Mouse (Mus musculus) midbrain, embryonic 10.5 days (tissue): ENCODE measurements around the gene Ism1. TPM values are rescaled to one million over a fixed set of nuclear protein-coding genes. Genes with fewer than 3 reads are reported as not detected.

Experiments used
- DNase-seq: peaks from one replicate; pipeline ENCODE4 v3.0.0-alpha.2; 2017; ENCODE audit warnings: low spot score
- H3K27ac ChIP-seq: fragments of 300-500 bp; sonication (generic); replicated peaks from 2 replicates; pipeline ENCODE4 v1.5.1; 2016; ENCODE audit warnings: mild to moderate bottlenecking
- H3K27me3 ChIP-seq: fragments of 300-500 bp; sonication (generic); 2 replicates; pipeline ENCODE4 v1.6.1; 2016; ENCODE audit warnings: low read depth, mild to moderate bottlenecking; ENCODE audit not compliant: poor library complexity, severe bottlenecking
- H3K36me3 ChIP-seq: fragments of 300-500 bp; sonication (generic); 2 replicates; pipeline ENCODE4 v1.6.1; 2016; ENCODE audit warnings: mild to moderate bottlenecking, moderate library complexity
- H3K4me1 ChIP-seq: fragments of 300-500 bp; sonication (generic); 2 replicates; pipeline ENCODE4 v1.6.1; 2016
- H3K4me3 ChIP-seq: fragments of 300-500 bp; sonication (generic); 2 replicates; pipeline ENCODE4 v1.5.1; 2016; ENCODE audit warnings: mild to moderate bottlenecking, moderate library complexity
- H3K9me3 ChIP-seq: fragments of 300-500 bp; sonication (generic); replicated peaks from 2 replicates; pipeline ENCODE4 v1.6.1; 2016; ENCODE audit warnings: mild to moderate bottlenecking
- WGBS: fragments of 180-500 bp; shearing (Covaris S2); methylation state at CpG from one replicate; pipeline ENCODE4 v1.1.7; 2016; 5-methylcytosine and 5-hydroxymethylcytosine counted together
- polyA plus RNA-seq: library from polyadenylated mRNA; unstranded; fragments of >200 nt; fragmentation: Nextera tagmentation; extraction: Ambion mirVana; gene quantifications from 2 replicates; pipeline ENCODE4 v1.2.1, GENCODE M21; 2016

The Ism1 gene
- polyA plus RNA-seq, 1 experiment from 2014 or later = 0.85 TPM

DNA sequence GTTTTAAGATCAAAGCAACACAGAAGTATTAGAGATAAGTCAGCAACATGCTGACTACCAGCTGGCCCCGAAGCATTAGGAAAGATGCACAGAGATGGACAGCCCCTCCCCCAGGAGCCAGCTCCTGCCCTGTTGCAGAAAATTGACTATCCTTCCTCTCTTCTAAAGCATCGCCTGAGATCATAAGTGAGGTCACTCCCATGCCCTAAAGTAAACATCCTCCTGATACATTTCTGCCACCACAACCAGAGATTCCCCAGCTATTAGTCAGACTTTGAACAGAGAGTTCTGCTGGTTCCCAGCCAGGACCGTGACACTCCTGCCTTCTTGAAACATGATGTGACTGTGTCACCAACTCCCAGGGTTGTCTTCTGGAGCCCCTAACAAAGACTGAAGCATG lies 45.3 kb downstream of the Ism1 start:
- 66% methylated on average over 3 of the region's 3 CpGs for WGBS
- peaks cover 8% of the 10 kb centered on the region for H3K4me1 ChIP-seq
- H3K27ac ChIP-seq = no peak overlapping the region
- H3K27me3 ChIP-seq = no peaks in the 10 kb centered on the region
- H3K4me3 ChIP-seq = no peak overlapping the region
- no peaks in the 10 kb centered on the region for H3K36me3 ChIP-seq
- no peaks in the 10 kb centered on the region for H3K9me3 ChIP-seq
- no peak for DNase-seq

DNA sequence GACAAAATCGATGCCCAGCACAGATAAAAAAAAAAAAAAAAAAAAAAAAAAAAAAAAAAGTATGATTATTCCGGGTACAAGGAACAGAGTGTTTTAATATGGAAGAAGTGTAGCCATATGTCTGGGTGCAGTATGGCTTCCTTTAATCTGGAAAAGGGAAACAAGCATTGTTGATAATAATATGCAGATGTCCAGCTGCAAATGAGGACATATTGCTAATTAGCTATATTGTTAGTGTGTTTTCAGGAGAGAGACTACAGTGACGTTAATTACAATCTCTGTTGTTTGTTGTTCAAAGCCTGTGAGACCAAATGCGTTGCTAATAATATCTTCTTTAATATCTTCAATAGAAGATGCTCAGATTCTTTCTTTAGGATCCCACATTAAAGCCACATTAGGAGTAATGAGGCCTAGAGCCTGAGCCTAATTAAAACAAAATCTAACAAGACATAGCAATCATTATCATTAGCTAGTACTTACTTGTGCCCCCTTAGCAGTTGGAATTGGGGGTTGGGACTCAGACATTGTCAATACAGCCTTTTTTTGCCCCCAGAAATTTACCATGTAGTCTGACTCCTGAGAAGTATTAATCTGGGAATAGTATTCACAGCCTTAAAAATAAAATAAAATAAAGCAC lies 46.3 kb downstream of the Ism1 start:
- no peak overlapping the region for H3K4me3 ChIP-seq
- no peaks in the 10 kb centered on the region for H3K27me3 ChIP-seq
- peaks cover 8% of the 10 kb centered on the region for H3K4me1 ChIP-seq
- H3K27ac ChIP-seq = no peak overlapping the region
- WGBS = 87% methylated on average over 4 of the region's 4 CpGs
- DNase-seq = no peak
- no peaks in the 10 kb centered on the region for H3K9me3 ChIP-seq
- no peaks in the 10 kb centered on the region for H3K36me3 ChIP-seq

GRCm38 (mm10) chr2:139725328-139725727 lies 47.4 kb downstream of the Ism1 start:
- no peak for DNase-seq
- Histone ChIP-seq H3K9me3 (no peaks in the 10 kb centered on the region), H3K27me3 (no peaks in the 10 kb centered on the region)

GRCm38 (mm10) chr2:139728060-139728459 lies 50.1 kb downstream of the Ism1 start:
- Histone ChIP-seq H3K4me3 (no peak overlapping the region), H3K36me3 (no peaks in the 10 kb centered on the region), H3K27ac (no peak overlapping the region), H3K4me1 (peaks cover 8% of the 10 kb centered on the region), H3K27me3 (no peaks in the 10 kb centered on the region), H3K9me3 (no peaks in the 10 kb centered on the region)
- WGBS = 83% methylated on average over 2 of the region's 2 CpGs
- no peak for DNase-seq

More at GRCm38 (mm10) chr2:139725328-139725727, 47.4 kb downstream of the Ism1 start:
- Histone ChIP-seq H3K4me3 (no peak overlapping the region), H3K36me3 (no peaks in the 10 kb centered on the region), H3K4me1 (peaks cover 8% of the 10 kb centered on the region), H3K27ac (no peak overlapping the region)
- WGBS = 84% methylated on average over 3 of the region's 3 CpGs

- no peaks in the 10 kb centered on the region for H3K9me3 ChIP-seq
- H3K4me1 ChIP-seq = no peaks in the 10 kb centered on the region
- no peaks in the 10 kb centered on the region for H3K27me3 ChIP-seq
- H3K4me3 ChIP-seq = no peak overlapping the region
- 77% methylated on average over 5 of the region's 5 CpGs for WGBS
- no peaks in the 10 kb centered on the region for H3K36me3 ChIP-seq
- no peak overlapping the region for H3K27ac ChIP-seq
- DNase-seq = no peak
Observed at GRCm38 (mm10) chr2:139729377-139729776, 51.4 kb downstream of the Ism1 start.

DNA sequence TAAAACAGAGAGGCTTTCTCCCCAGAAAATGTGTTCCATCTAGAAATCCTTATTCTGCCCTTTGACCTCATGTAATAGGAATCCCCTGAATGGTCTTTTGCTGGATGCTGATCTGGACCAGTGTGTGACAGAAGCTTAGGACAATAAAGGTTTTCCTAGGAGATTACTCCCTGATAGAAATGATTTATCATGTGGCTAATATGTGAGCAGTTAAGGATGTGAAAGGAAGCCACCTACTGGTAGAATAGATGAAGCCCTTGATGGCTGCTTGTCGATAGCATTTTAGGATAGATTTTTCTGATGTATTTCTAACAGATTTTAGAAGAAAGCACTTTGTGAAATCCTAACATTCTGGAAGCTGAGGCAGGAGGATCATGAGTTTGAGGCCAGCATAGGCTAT lies 64.4 kb downstream of the Ism1 start:
- WGBS = 81% methylated on average over 1 of the region's 1 CpGs
- Histone ChIP-seq H3K9me3 (no peaks in the 10 kb centered on the region), H3K27me3 (no peaks in the 10 kb centered on the region), H3K4me3 (no peak overlapping the region), H3K27ac (no peak overlapping the region), H3K36me3 (no peaks in the 10 kb centered on the region), H3K4me1 (peaks cover 16% of the 10 kb centered on the region)
- no peak for DNase-seq

DNA sequence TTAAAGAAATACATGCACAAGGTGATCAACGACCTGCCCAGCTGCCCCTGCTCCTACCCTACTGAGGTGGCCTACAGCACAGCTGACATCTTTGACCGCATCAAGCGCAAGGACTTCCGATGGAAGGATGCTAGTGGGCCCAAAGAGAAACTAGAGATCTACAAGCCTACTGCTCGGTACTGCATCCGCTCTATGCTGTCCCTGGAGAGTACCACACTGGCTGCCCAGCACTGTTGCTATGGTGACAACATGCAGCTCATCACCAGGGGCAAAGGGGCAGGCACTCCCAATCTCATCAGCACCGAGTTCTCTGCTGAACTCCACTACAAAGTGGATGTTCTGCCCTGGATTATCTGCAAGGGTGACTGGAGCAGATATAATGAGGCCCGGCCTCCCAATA lies 79.0 kb downstream of the Ism1 start:
- Histone ChIP-seq H3K36me3 (no peaks in the 10 kb centered on the region), H3K9me3 (no peaks in the 10 kb centered on the region), H3K27me3 (no peaks in the 10 kb centered on the region), H3K4me1 (peaks cover 7% of the 10 kb centered on the region), H3K27ac (no peak overlapping the region), H3K4me3 (no peak overlapping the region)
- DNase-seq = peak; percentile 27
- 74% methylated on average over 8 of the region's 8 CpGs for WGBS

- peaks cover 7% of the 10 kb centered on the region for H3K4me1 ChIP-seq
- no peak for DNase-seq
- H3K27me3 ChIP-seq = no peaks in the 10 kb centered on the region
- no peaks in the 10 kb centered on the region for H3K9me3 ChIP-seq
- H3K4me3 ChIP-seq = no peak overlapping the region
- H3K27ac ChIP-seq = no peak overlapping the region
- no peaks in the 10 kb centered on the region for H3K36me3 ChIP-seq
- 97% methylated on average over 1 of the region's 1 CpGs for WGBS
Observed at GRCm38 (mm10) chr2:139757456-139757855, 79.5 kb downstream of the Ism1 start.

- H3K27ac ChIP-seq = no peak overlapping the region
- no peaks in the 10 kb centered on the region for H3K9me3 ChIP-seq
- no peaks in the 10 kb centered on the region for H3K36me3 ChIP-seq
- no peaks in the 10 kb centered on the region for H3K4me1 ChIP-seq
- 80% methylated on average over 5 of the region's 5 CpGs for WGBS
- H3K27me3 ChIP-seq = no peaks in the 10 kb centered on the region
- no peak overlapping the region for H3K4me3 ChIP-seq
- DNase-seq = no peak
Observed at GRCm38 (mm10) chr2:139764355-139764754, 86.4 kb downstream of the Ism1 start.

- no peak overlapping the region for H3K4me3 ChIP-seq
- DNase-seq = no peak
- peaks cover 5% of the 10 kb centered on the region; the same call in 1 of the 2 replicates for H3K4me1 ChIP-seq
- no peaks in the 10 kb centered on the region for H3K36me3 ChIP-seq
- H3K9me3 ChIP-seq = no peaks in the 10 kb centered on the region
- H3K27me3 ChIP-seq = no peaks in the 10 kb centered on the region
- H3K27ac ChIP-seq = no peak overlapping the region
- WGBS = 85% methylated on average over 8 of the region's 8 CpGs
Observed at GRCm38 (mm10) chr2:139774949-139775570, 97.1 kb downstream of the Ism1 start.

- Histone ChIP-seq H3K36me3 (no peaks in the 10 kb centered on the region), H3K27ac (0 out of 2 replicates have a peak overlapping the region, but pooled peaks have one; percentile 13), H3K4me3 (no peak overlapping the region), H3K4me1 (peaks cover 5% of the 10 kb centered on the region; the same call in 1 of the 2 replicates), H3K9me3 (no peaks in the 10 kb centered on the region), H3K27me3 (no peaks in the 10 kb centered on the region)
- no peak for DNase-seq
- 28% methylated on average over 1 of the region's 1 CpGs for WGBS
Observed at GRCm38 (mm10) chr2:139776644-139777043, 98.7 kb downstream of the Ism1 start.

DNA sequence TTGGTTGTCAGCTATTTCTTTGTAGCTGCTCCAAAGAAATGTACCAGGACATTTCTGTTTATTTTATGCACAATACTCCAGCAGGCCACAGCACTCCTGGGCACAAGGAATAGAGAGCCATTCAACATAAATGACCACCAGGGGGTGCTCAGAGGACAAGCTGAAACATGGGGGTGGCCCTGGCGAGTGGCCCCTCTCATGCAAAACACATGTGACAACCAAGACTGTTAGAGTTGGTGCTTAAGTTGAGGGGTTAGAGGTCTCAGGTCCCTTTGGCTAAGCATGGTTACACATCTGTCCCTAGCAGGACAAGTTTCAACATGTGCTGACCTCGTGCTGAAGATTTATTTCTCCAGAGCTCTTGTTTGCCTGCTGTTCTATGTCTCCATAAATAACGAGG lies 100.3 kb downstream of the Ism1 start:
- no peak for DNase-seq

DNA sequence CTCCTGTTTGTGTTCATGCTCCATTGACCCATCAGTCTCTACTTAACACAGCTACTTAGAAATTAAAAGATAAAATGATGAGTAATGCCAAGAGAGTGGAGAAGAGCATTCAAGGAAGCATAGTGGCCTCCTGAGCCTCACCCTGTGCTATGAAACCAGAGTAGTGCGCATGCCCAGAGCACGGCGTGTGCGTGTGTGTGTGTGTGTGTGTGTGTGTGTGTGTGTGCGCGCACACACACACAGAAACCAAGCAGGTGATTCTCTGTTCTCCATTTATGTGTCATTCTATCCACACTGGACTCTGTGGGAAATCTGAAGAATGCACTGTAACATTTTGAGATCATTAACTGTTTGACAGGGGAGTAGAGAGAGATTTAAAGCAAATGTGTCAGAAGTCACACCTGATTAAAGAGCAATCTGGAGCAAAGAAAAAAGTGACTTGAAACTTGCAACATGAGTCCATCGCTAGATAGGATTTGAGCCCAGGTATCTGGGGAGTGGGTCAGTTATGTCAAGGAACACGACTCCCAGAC lies 105.4 kb downstream of the Ism1 start:
- H3K36me3 ChIP-seq = no peaks in the 10 kb centered on the region
- no peaks in the 10 kb centered on the region for H3K27me3 ChIP-seq
- DNase-seq = no peak
- no peak overlapping the region for H3K27ac ChIP-seq
- no peak overlapping the region for H3K4me3 ChIP-seq
- H3K9me3 ChIP-seq = no peaks in the 10 kb centered on the region
- no peaks in the 10 kb centered on the region for H3K4me1 ChIP-seq
- 94% methylated on average over 8 of the region's 8 CpGs for WGBS

More for the DNA sequence above, 100.3 kb downstream of the Ism1 start:
- Histone ChIP-seq H3K4me3 (no peak overlapping the region), H3K9me3 (no peaks in the 10 kb centered on the region), H3K27me3 (no peaks in the 10 kb centered on the region), H3K27ac (no peak overlapping the region), H3K36me3 (no peaks in the 10 kb centered on the region), H3K4me1 (peaks cover 5% of the 10 kb centered on the region; the same call in 1 of the 2 replicates)
- 63% methylated on average over 3 of the region's 3 CpGs for WGBS
